Mouse (Mus musculus) heart, adult 18-20 months (tissue): ENCODE measurements around the gene Frmpd2. TPM values are rescaled to one million over a fixed set of nuclear protein-coding genes. Genes with fewer than 3 reads are reported as not detected.

Experiments used
- DNase-seq, 2 experiments: peaks; one replicate each; pipeline ENCODE4 v3.0.0; 2021 to 2022; ENCODE audit warnings: mixed read lengths in 1 of 2
- total RNA-seq, 2 experiments: library from RNA; stranded (reverse); gene quantifications; 2 replicates each; pipeline ENCODE4 v1.2.3; 2021

Gene Frmpd2
- total RNA-seq, 2 experiments from 2014 or later: 0.18 TPM; not detected in 1

GRCm38 (mm10) chr14:33508660-33509059 is 37.2 kb downstream of the Frmpd2 start:
- DNase-seq: no peak

GRCm38 (mm10) chr14:33513877-33514276 is 42.4 kb downstream of the Frmpd2 start:
- no peak for DNase-seq

GRCm38 (mm10) chr14:33514756-33515285 is 43.3 kb downstream of the Frmpd2 start:
- no peak for DNase-seq

- DNase-seq: no peak
Measured at GRCm38 (mm10) chr14:33521538-33521937, 50.0 kb downstream of the Frmpd2 start.

GRCm38 (mm10) chr14:33525272-33525983 is 53.9 kb downstream of the Frmpd2 start:
- no peak for DNase-seq

GRCm38 (mm10) chr14:33526621-33527020 is 55.1 kb downstream of the Frmpd2 start:
- DNase-seq: no peak

GRCm38 (mm10) chr14:33527938-33528337 is 56.4 kb downstream of the Frmpd2 start:
- no peak for DNase-seq

- no peak for DNase-seq
Measured at GRCm38 (mm10) chr14:33531331-33531912, 59.9 kb downstream of the Frmpd2 start.

GRCm38 (mm10) chr14:33532792-33533191 is 61.3 kb downstream of the Frmpd2 start:
- DNase-seq: no peak

- peak; percentile 19 to 28 for DNase-seq
Measured at GRCm38 (mm10) chr14:33533516-33533915, 62.0 kb downstream of the Frmpd2 start.

- no peak for DNase-seq
Measured at GRCm38 (mm10) chr14:33535317-33535716, 63.8 kb downstream of the Frmpd2 start.

GRCm38 (mm10) chr14:33539559-33540167 is 68.2 kb downstream of the Frmpd2 start:
- no peak for DNase-seq

- DNase-seq: no peak
Measured at GRCm38 (mm10) chr14:33545565-33546143, 74.2 kb downstream of the Frmpd2 start.

GRCm38 (mm10) chr14:33548650-33549049 is 77.2 kb downstream of the Frmpd2 start:
- DNase-seq: no peak

- DNase-seq: no peak
Measured at GRCm38 (mm10) chr14:33549856-33550255, 78.4 kb downstream of the Frmpd2 start.

- no peak for DNase-seq
Measured at GRCm38 (mm10) chr14:33570737-33571136, 99.2 kb downstream of the Frmpd2 start.

- DNase-seq: no peak
Measured at GRCm38 (mm10) chr14:33573643-33574042, 102.1 kb downstream of the Frmpd2 start.

- no peak for DNase-seq
Measured at GRCm38 (mm10) chr14:33579771-33580484, 108.4 kb downstream of the Frmpd2 start.

- no peak for DNase-seq
Measured at GRCm38 (mm10) chr14:33588951-33589350, 117.5 kb downstream of the Frmpd2 start, which contains the start of gene Ptpn20. Gene Ptpn20 (plus strand): TSS chr14:33589207.

GRCm38 (mm10) chr14:33598376-33599130 is 127.1 kb downstream of the Frmpd2 start:
- DNase-seq: no peak

GRCm38 (mm10) chr14:33607431-33607830 is 135.9 kb downstream of the Frmpd2 start:
- no peak for DNase-seq
